Mouse (Mus musculus) liver, embryonic 13.5 days (tissue): ENCODE measurements around the gene Gm10310. TPM values are rescaled to one million over a fixed set of nuclear protein-coding genes. Genes with fewer than 3 reads are reported as not detected.

ENCODE experiments used
- polyA plus RNA-seq: library from polyadenylated mRNA; unstranded; fragments of >200 nt; fragmentation: Nextera tagmentation; extraction: Ambion mirVana; gene quantifications from 2 replicates; pipeline ENCODE4 v1.2.1, GENCODE M21; 2015

The Gm10310 gene
- polyA plus RNA-seq, 1 experiment from 2014 or later: not detected

Other genes starting within 250 kb of the Gm10310 start
- gene Olfr806, start 243.1 kb downstream of the Gm10310 start, polyA plus RNA-seq: not detected in 2 replicates
- gene Olfr807, start 227.3 kb downstream of the Gm10310 start, polyA plus RNA-seq: not detected in 2 replicates
- gene Olfr808, start 219.6 kb downstream of the Gm10310 start, polyA plus RNA-seq: not detected in 2 replicates
- not detected in 2 replicates for gene Olfr809, start 210.4 kb downstream of the Gm10310 start, polyA plus RNA-seq
- not detected in 2 replicates for gene Olfr810, start 190.1 kb downstream of the Gm10310 start, polyA plus RNA-seq
- not detected in 2 replicates for gene Olfr811, start 180.7 kb downstream of the Gm10310 start, polyA plus RNA-seq
- not detected in 2 replicates for gene Olfr812, start 139.0 kb downstream of the Gm10310 start, polyA plus RNA-seq
- not detected in 2 replicates for gene Olfr813, start 129.7 kb downstream of the Gm10310 start, polyA plus RNA-seq
- gene Olfr814, start 105.2 kb downstream of the Gm10310 start, polyA plus RNA-seq: not detected in 2 replicates
- not detected in 2 replicates for gene Olfr815, start 79.2 kb downstream of the Gm10310 start, polyA plus RNA-seq
- gene Olfr816, start 69.5 kb downstream of the Gm10310 start, polyA plus RNA-seq: not detected in 2 replicates
- gene Olfr818, start 36.0 kb downstream of the Gm10310 start, polyA plus RNA-seq: not detected in 2 replicates
- not detected in 2 replicates for gene Olfr819, start 17.8 kb downstream of the Gm10310 start, polyA plus RNA-seq
- not detected in 2 replicates for gene Olfr247, start 8.9 kb downstream of the Gm10310 start, polyA plus RNA-seq
- not detected in 2 replicates for gene Olfr820, start 27.6 kb upstream of the Gm10310 start, polyA plus RNA-seq
- gene Olfr821, start 45.3 kb upstream of the Gm10310 start, polyA plus RNA-seq: not detected in 2 replicates
- gene Olfr822, start 86.1 kb upstream of the Gm10310 start, polyA plus RNA-seq: not detected in 2 replicates
- gene Olfr823, start 130.3 kb upstream of the Gm10310 start, polyA plus RNA-seq: not detected in 2 replicates
- not detected in 2 replicates for gene Olfr824, start 144.9 kb upstream of the Gm10310 start, polyA plus RNA-seq
- not detected in 2 replicates for gene Olfr825, start 181.7 kb upstream of the Gm10310 start, polyA plus RNA-seq
- gene Olfr826, start 199.1 kb upstream of the Gm10310 start, polyA plus RNA-seq: not detected in 2 replicates
- not detected in 2 replicates for gene Olfr827, start 229.3 kb upstream of the Gm10310 start, polyA plus RNA-seq